Mouse (Mus musculus) retina, postnatal 7 days (tissue): Measurements from ENCODE around the gene Rnf114.

Source experiments
- DNase-seq: peaks from one replicate; pipeline ENCODE4 v3.0.0-alpha.2; 2012; ENCODE audit warnings: low read depth, low spot score

Rnf114 gene

GRCm38 (mm10) chr2:167539536-167540476 lies 47.4 kb downstream of the Rnf114 start:
- no peak for DNase-seq

- DNase-seq, result no peak
Observed at GRCm38 (mm10) chr2:167540477-167541110, 48.1 kb downstream of the Rnf114 start.

GRCm38 (mm10) chr2:167541324-167541723 lies 48.9 kb downstream of the Rnf114 start:
- no peak for DNase-seq

GRCm38 (mm10) chr2:167541761-167542160 lies 49.3 kb downstream of the Rnf114 start:
- DNase-seq, result no peak

GRCm38 (mm10) chr2:167542361-167542760 lies 49.9 kb downstream of the Rnf114 start:
- DNase-seq, result no peak

GRCm38 (mm10) chr2:167543121-167544003 lies 50.9 kb downstream of the Rnf114 start:
- DNase-seq, result no peak

GRCm38 (mm10) chr2:167544004-167544356 lies 51.5 kb downstream of the Rnf114 start:
- DNase-seq, result no peak

GRCm38 (mm10) chr2:167544456-167544855 lies 52.0 kb downstream of the Rnf114 start:
- no peak for DNase-seq

GRCm38 (mm10) chr2:167546447-167547195 lies 54.2 kb downstream of the Rnf114 start:
- DNase-seq, result no peak

GRCm38 (mm10) chr2:167547444-167547843 lies 55.0 kb downstream of the Rnf114 start:
- DNase-seq, result no peak

- DNase-seq, result no peak
Observed at GRCm38 (mm10) chr2:167548961-167549360, 56.5 kb downstream of the Rnf114 start.

GRCm38 (mm10) chr2:167550341-167550854 lies 58.0 kb downstream of the Rnf114 start:
- DNase-seq, result no peak

- no peak for DNase-seq
Observed at GRCm38 (mm10) chr2:167551342-167551920, 59.0 kb downstream of the Rnf114 start.

- DNase-seq, result no peak
Observed at GRCm38 (mm10) chr2:167552292-167552691, 59.8 kb downstream of the Rnf114 start.

- no peak for DNase-seq
Observed at GRCm38 (mm10) chr2:167552927-167553402, 60.5 kb downstream of the Rnf114 start.

- no peak for DNase-seq
Observed at GRCm38 (mm10) chr2:167555766-167556165, 63.3 kb downstream of the Rnf114 start.

- DNase-seq, result no peak
Observed at GRCm38 (mm10) chr2:167559413-167559812, 67.0 kb downstream of the Rnf114 start.

GRCm38 (mm10) chr2:167562101-167562500 lies 69.7 kb downstream of the Rnf114 start:
- DNase-seq, result no peak

- DNase-seq, result no peak
Observed at GRCm38 (mm10) chr2:167563035-167563434, 70.6 kb downstream of the Rnf114 start.

- no peak for DNase-seq
Observed at GRCm38 (mm10) chr2:167563703-167564102, 71.3 kb downstream of the Rnf114 start.
